Mouse (Mus musculus): ENCODE measurements at regions not wholly inside any gene's neighbourhood (a gene's known extent, or its start where the extent isn't known, plus 50 kb on each side); places are given as distances from the start of the nearest gene placed in this dataset.
"Not testable (repeated sequence)": the region's sequence is repeated elsewhere in the genome, so short reads cannot be mapped to it uniquely, and the experiment has no call there.

DNA sequence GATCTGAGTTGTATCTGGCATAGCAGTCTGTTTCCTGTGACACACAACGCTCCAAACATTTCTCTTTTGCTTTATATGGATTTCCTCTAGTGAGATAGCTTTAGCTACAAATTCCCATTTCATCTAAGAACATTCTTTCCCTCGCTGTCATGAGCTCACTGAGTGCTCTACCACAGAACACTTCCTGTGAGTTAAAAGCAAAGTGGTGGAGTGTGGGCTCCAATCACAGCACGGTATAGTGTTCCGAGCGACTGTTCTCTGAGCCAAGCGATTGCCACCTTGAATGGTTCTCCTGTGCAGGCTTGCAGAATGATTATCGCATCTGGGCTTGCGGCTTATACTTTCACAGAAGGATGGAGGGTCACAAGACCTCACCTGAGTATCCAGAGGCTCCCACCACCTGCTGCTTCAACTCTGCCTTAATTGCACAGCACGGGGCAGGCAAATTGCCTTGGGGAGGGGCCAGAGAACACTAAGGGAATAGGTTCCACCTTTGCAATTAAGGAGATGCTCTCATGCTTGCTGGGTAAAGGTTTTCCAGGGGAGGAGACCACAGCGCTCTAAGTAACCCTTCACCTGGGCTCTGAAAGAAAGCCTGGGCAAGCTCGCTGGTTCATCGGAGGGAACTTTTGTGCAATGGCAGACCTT is 477.7 kb downstream of the Zfp704 start:
- no peak for DNase-seq

DNA sequence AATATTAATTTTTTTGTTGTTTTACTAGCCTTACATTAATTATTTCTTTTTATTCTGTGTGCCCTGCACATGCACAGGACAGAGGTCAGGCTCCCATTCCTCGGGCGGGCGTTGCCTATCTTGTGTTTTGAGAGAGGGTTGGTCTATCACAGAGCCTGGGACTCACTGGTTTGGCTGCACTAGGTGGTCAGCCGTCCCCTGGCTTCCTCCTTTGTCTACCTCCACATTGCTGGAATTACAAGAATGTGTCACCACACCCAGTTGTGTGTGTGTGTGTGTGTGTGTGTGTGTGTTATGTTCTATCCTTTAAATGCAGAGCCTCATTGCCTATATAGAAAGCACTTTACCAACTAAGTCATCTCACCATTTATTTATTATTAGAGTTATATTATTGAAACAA is 478.5 kb downstream of the Zfp704 start:
- no peak for DNase-seq

DNA sequence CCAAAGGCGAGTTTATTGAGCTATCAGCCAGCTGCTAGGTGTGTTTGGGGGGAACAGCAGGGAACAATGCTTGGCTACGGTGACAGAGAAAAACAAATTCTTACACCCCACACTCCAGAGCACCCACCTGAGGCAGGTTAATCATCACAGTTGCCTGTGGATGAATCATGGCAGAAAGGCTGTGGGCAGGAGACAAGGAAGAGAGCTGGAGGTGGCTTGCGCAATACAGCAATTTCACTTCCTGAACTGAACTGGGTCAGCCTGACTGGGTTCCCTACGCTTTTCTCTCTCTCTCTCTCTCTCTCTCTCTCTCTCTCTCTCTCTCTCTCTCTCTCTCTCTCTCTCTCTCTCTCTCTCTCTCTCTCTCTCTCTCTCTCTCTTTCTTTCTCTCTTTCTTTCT is 481.5 kb downstream of the Zfp704 start:
- DNase-seq, result no peak

DNA sequence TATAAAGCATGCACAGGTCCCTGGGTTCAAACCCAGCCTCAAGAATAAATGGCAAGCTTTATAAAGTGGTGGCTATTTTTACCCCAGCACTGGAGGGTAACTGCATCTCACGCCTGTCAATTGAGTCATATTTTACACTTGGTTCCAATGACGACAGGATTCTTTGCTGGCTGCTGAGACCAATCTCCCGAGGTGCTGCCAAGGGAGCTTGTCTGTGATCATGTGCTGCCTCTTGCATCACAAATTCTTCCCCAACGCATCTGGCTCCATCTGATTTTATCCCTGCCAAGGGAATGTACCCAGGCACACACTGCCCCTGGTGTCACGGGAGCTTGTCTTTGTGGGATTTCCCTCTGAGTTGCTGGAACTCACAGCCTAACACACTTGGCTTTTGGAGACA is 486.8 kb downstream of the Zfp704 start:
- no peak for DNase-seq

DNA sequence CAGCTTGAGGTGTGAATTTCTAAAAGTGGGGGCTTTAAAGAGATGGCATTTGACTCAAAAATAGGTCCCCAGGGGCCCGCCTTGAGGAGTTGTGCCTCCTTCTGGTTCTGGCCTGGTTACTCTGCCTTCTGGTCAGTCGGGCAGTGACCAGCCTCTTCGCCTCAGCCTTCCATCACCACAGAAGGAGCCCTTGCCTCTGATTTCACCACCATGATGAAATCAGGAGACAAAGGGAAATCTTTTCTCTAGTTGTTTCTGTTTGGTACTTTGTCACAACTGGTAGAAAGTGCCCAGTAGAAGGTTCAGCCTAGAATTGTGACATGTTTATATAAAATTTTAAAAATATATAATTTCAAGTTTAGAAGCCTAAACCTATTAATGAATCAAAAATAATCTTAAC is 492.0 kb downstream of the Zfp704 start:
- no peak for DNase-seq

DNA sequence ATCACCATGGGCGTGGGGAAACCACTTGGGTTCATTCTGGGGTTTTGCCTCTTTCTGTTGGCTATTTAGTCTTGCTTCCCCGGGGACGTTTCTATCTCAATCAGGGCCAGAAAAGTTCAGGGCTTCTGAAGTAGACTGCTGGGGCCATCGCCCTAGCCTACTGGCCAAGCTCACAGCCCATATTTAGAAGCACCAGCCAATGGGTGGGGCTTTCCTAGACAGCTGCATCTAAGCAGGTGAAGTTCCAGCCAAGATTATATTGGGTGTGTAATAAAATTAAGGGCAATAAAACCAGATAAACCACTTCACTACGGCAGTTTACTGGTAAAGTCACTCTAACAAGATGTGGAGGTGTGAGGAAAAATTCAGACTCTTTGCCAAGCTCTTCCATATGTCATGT is 496.5 kb downstream of the Zfp704 start:
- no peak for DNase-seq

DNA sequence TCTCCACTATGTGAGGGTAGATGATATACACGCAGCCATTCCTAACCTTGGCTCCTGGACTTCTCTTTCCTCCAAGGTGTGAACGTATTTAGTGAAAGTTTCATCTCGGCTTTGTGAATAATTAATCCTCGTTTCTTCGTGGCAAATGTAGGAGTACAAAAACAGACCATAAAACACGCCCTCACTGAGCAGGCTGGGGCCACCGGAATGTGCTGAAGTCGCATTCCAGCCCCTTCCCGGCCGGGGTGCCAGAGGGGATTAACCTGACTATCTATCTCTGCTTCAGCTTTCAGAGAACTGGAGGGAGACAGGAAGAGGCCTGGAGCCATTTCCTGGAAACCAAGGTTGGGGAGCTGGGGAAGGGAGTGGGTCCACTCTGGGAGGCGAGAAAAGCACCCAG is 499.1 kb downstream of the Zfp704 start:
- no peak for DNase-seq

DNA sequence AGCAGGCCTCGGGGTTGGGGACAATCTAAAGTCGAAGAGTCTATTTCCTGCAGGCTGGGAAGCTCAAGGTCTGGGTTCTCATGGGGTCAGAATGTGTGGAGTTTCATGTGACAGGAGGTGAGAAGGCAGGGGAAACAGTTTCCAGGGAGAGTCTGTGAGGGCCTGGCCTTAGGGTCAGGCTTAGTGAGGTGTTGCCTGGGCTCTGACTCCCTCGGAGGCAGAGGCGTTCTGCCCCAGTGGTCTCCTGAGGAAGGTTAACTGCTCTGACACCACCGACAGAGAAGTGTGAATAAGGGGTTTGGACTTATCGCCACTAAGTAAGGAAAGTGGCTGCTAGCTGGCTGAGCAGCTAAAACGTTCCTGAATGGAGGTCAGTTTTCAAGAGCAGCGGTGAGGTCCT is 499.9 kb downstream of the Zfp704 start:
- DNase-seq, result no peak

DNA sequence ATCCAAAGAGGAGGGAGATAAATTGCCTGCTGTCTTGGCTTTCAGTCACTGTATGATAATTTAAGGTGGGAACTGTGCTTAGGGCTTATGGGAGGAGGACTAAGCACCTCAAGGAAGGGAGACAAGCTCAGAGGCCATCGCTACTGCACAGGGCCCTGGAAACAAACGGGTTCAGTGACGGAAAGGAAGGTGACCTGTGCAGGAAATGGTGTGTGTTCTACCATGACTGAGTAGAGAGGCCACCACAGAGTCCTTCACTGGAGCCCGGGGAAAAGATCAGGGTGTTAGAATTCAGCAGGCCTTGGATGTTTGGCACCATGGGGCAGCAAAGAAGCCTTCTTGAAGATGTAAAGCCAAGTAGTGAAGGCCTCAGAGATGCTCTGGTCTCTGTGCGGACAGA is 500.4 kb downstream of the Zfp704 start:
- DNase-seq, result no peak

DNA sequence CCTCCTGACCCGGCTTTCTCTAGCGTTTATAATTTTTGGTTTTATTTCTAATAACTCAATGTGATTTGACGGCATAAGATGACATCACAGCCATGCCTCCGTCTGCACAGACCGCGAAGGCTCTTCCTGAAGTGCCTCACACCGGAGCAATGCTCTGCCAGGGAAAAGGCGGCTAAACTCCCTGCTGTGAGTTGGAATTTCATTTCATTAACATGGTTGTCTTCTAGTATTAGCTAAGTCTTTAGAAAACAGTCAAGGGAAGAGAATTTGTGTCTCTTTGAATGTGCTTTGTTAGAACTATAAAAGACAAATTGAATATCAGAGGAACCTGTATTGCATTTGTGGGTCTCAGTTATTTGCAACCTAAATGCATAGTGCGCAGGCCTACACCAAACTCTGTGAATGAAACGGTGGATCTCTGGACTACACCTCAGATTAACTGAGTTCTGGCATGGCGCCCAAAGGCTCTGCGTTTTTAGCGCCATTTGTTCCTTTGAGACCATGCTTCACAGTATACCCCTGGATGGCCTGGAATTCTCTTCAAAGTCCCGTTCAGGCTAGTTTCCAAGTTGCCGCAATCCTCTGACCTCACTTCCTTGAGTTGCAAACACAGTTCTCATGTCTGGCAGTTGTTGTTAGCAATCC is 502.0 kb downstream of the Zfp704 start:
- no peak for DNase-seq

DNA sequence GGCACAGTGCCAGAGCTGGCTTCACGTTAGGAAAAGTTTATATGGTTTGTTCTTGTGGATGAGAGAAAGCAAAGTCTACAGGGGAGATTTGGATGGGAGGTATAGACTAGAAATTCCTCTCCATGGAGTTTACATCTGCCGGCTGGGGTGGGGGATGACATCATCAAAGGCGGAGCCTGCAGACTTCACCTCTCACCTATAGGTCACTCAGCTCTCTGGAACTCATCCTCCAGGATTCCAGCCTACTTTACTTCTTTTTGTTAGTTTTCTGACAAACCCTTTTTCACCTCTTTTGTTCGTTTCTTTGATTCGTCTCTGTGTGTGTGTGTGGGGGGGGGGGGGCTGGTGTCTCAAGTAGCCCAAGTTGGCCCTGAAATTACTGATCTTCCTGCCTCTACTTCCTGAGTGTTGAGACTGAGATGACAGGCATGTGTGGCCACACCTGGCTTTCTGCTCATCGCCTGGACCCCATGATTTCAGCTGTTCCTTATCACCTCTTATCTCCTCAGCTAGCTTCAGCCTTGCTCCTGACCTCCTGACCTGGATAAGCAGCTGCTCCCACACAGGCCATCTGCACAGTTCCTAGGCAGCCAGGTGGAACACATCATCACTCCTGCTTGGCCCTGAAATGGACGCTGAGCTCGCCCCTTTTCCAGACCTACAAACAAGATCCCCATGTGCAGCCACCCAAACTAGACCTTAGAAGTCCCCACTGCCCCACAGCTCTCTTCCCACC is 504.5 kb downstream of the Zfp704 start:
- DNase-seq, result no peak

DNA sequence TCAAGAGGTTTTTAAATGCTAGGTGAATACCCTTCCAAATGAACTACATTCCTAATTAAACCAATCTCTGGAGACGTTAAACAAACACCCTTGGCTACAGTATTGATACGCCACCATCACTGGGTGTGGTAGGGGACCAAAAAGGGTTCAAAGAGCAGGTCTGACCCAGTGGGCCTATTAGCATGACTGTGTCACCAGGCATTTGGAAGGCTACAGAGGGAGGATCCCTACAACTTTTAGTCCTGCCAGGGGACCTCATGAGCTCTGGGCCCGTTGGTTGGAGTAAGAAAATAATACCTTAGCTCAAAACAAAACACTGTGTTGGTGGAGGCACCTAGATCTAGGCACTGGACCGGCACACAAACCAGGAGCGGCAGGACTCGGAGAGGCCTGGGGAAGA is 506.4 kb downstream of the Zfp704 start:
- no peak for DNase-seq

DNA sequence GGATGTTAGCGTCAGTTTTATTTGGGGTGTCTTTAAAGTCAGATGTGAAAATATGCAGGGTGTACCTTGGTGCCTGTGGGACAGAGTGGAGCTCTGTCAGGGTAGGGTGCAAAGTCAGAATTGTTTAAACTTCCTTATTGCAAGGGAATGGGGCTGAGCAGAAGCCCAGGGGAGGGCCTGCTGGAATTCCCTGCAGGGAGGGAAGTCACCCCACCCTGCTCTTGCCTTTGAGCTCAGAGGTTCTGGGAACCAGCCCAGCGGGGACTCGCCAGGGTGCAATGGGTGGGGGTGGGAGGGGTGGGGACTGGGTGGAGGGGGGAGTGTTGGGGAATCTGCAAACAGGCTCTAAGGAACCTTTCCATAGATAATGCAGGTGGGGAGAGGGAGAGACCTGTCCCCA is 508.6 kb downstream of the Zfp704 start:
- DNase-seq, result no peak

DNA sequence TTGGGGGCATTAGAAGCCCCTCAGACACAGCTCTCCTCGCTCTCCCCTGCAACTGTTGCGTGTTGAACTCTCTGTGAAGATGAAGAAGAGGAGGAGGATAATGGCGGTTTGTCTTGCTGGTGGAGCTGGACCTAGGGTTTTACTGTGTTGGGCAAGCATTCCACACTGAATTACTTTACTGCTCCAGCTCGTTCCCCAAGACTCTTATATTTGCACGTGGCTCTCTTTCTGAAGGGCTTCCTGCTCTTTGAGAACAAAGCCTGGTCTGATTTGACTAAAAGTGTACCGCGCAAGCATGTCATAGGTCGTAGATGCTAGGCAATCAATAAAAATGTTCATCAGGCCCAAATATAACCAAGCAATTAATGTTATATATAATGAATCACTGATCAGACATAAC is 509.1 kb downstream of the Zfp704 start:
- no peak for DNase-seq

DNA sequence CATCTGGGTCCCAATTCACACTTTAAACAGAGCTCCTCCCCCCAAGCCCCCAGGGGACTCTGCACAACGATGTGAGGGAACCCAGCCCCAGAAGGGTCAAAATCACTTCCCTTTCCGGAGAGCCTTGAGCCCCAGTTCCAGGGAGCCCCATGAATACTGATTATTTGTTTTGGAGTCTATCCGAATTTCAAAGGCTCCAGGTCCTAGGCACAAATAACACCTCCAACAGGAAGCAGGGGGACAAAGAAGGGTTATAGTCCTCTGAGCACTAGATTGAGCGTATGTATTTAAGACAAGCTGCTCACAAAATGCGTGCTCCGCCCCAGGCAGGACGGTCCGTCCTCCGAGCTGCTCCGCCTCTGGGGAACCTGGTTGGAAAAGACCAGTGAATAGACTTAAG is 511.4 kb downstream of the Zfp704 start:
- DNase-seq, result no peak

DNA sequence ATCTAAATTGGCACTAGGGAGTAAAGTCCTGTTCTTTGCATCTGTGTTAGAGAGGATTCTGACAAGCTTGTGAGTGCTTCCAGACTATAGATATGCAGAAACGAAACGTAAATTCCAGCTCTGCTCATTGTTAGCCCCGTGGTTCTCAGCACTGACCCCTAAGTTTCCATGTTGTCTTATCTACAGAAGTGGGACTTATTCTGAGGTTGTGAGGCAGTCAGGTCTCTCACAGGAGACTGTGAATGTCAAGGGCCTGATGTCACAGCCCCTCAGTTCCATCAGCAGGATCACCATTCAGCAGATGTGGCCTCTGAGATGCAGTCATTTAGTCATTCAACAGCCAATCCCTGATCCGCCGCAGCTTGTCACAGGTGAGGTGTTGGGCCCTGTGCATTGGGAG is 525.8 kb downstream of the Zfp704 start:
- DNase-seq, result no peak

DNA sequence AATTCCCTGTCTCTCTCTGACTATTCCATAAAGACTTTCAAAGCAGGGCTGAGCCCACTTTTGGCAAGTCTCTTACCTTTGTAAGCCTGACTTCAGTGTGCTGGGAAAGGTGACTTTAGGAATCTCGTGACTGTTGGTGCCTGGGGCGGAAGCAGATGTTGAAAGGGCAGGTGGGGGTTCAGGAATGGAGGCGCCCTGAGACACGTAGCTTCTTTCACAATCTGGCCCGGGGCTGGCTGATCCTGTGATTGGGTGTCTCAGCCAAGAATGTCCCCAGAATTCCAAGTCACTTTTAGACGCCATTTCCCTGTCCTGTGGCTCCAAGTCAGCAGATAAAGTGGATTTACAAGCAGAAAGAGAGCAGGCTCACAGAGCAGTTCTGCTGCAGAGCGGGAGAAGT is 527.8 kb downstream of the Zfp704 start:
- no peak for DNase-seq

DNA sequence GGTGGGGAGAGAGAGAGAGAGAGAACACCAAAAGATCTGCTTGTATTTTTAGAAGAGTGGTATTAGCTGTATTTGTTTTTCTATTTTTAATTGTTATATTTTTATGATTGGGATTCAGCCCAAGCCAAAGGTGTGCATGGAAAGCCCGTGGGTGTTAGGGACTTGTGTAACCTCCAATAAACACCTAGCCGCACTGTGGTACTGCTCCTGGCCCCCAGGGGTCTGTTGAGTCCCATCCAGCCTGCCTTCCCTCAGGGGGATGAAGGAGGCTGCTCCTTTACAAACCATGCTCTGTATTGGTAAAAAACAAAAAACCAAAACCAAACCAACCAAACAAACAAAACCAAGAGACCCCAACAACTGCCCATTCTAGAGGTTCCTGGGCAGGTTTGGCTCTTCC is 531.7 kb downstream of the Zfp704 start:
- no peak for DNase-seq

DNA sequence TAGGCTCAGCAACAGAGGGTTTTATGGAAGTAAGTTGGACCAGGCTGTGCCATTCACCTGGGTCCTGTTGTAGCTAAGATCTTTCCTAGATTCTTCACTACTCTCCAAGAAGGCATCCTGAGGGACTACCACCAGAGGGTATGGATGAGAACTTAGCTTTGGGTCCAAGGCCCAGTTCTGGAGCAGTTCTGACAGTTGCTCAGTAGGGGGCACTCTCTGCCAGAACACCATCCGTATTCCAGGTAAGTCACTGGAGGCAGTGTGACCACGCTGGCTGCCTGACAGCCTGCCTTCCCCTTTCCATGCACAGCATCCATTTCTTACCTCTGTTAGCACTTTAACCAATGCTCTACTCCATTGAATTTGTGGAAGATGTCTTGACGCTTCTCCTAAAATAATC is 533.2 kb downstream of the Zfp704 start:
- DNase-seq, result peak; percentile 43

DNA sequence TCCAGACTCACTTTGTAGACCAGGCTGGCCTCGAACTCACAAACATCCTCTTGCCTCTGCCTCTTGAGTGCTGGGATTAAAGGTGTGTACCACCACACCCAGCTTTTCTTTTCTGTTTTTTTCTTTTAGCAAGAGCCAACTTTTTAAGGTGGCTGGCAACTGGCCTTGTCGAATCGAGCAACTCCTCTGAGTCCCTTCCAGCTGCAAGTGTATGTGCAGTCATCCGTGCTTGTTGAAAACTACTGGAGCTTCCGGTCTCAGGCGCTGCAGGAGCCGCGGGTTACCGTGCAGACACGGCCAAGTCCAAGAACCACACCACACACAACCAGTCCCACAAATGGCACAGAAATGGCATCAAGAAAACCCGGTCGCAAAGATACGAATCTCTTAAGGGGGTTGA is 537.4 kb downstream of the Zfp704 start:
- not testable (repeated sequence) for DNase-seq

DNA sequence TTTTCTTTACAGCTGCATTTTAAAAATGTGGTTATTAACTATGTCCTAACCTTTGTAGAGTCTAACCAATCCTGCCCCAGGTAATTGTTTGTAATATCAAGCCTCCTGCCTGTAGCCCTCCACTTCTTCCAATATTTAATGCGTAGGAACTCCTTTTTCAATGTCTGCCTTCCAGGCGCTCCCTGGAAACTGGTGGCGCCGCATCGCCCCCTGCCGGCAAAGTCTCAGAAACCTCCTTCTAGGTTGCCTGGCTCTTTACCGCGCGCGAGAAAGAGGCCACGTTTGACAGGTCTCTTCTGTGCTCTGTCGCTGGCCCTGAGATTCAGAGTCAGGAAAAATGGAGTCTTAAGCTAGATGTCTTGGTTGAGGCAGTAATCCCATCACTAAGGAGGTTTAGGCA is 542.8 kb downstream of the Zfp704 start:
- peak; percentile 78 for DNase-seq

DNA sequence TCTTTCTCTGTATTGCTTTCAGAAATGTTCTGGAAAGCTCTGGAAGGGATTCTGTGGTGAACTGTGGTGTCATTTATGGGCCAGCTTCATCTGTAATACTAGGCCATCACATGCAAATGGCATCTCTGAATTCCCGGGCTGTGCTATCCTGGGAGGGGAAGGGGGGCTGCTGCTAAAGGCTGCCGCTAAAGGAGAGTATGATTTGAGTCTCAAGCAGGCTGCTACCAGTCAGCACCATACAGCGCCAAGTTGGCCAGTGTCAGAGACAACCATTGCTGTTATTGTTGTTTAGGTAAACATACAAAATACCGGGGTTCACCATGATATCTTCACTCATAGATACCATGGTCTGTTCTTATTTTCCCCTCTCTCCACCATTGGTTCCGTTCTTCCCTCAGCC is 543.5 kb downstream of the Zfp704 start:
- no peak for DNase-seq

DNA sequence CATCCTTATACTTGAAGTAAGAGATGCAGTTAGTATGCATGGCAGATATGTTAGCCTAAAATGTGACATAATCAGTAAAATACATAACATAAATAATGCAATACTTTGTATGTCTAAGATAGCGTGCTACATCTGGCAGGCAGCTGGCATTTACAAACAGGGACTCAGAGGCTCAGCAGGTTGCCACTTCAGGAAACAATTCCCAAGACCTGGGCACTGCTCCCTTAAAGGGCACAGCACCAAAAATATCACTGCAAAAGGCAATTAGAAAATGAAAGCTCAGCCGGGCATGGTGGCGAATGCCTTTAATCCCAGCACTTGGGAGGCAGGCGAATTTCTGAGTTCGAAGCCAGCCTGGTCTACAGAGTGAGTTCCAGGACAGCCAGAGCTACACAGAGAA is 544.0 kb downstream of the Zfp704 start:
- DNase-seq, result no peak

DNA sequence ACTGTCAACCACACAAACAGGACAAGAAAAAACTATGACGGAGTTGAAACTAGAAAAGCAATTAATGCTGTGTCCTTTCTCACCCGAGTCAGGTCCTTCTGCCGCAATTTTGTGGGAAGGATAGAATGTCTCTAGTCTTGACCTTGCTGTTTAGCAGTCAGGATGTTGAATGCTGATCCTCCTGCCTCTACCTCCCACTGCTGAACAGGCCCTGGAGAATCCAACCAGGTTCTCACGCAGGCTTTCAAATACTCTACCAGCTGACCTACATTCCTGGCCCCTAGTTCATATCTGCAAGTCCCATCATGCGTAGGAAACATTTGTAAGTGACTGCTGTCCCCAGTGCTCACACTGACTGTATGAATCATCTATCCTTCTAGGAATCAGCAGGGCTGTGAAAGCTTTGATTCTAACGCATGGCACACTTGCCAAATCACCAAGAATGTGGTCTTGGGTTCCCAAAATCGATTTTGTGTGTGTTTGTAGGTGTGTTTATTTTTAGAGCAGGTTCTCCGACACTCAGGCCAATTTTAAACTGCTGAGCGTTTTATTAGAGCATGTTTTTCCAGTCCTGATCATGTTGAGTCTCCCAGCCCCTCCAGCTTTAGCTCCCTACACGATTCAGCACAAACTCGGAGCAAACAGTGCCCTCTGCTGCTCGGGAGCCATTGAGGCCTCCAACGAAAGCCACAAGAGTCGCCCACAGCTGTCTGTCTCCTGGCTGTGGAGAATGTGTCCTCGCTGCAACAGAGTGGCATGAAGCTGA is 545.4 kb downstream of the Zfp704 start:
- DNase-seq, result peak; percentile 35

All from cerebellum, adult 9-11 months (tissue).